Mouse (Mus musculus) spleen, embryonic (tissue): ENCODE data around the gene Trim46.

Experiments
- CTCF ChIA-PET: fragments of 350-600 bp; sonication (Branson Sonifier 250); formaldehyde crosslinking; loops from one replicate; lab custom pipeline; 2022; lab: Charles Lee

The Trim46 gene

GRCm38 (mm10) chr3:89238494-89238893 lies 7.6 kb downstream of the Trim46 start:
- CTCF ChIA-PET, result interaction anchor here (0.8 kb wide), 1 partner anchor 122 kb away, joined by 3 read pairs; no protein-coding TSS in a partner anchor

DNA sequence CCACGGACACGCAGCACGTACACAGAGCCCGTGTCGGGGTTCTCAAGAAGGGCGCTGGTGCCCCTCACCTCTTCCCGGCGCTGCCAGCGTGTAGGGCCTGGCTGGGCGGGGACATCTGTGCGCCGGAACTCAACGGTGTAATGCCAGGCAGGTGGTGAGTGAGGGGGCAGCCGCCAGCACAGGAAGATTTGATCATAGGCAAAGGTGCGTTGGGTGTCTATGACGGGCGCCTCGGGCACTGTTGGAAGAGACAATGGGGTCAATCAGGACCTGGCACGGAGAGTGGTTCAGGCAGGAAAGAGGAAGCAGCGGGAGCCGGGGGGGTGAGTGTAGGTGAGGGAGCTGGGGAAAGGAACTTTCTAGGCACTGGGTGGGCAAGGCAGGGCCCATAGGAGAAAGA lies 8.4 kb downstream of the Trim46 start:
- CTCF ChIA-PET, result no interaction called here

DNA sequence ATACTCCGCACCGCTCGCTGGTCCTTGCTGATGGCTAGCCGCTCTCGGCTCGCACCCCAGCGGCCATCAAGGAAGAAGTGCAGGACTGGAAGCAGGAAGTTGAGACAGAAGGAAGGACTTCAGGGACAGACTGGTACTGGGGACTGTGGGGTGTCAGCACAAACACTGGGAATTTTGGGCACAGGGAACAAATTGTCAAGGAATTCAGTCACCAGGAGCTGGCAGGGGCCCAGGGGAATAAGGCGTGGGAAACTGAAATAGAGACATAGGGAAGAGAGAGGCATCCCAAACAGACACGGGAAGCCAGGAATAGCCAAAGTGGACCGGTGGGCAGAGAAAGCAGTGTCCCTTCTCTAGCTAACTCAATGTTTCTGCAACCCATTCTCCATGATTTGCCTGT lies 9.6 kb downstream of the Trim46 start:
- CTCF ChIA-PET, result interaction anchor here (0.6 kb wide), 2 partner anchors 13 to 1198 kb away, joined by 3 to 8 read pairs; no protein-coding TSS in a partner anchor

DNA sequence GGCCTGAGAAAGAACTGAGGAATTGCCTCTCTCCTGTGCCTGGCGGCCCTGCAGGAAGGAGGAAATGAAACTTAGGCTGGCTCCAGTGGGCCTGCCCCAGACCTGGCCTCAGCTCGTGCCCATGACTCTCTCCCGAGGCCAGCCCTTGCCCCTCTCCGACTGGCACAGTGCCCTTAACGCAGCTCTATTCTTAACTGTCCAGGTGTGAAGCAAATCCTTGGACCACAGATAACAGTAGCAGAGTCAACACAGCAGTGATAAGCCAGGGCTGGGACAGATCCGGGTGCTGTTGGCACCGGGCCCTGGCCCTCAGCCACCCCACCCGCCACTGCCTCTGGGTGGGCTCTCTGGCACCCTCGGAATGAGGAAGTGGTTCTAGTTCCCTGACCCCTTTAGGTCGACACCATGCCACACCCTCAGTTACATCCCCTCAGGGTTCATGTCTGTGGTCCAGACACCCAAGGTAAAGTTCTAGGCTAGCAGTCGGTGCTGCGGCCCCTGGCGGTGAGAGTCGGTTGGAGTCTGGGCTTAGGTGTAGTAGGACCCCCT lies 12.5 kb downstream of the Trim46 start:
- CTCF ChIA-PET, result interaction anchor here (0.7 to 1.7 kb wide), 3 partner anchors 12 to 124 kb away, joined by 3 to 5 read pairs (median 3); partner anchors contain the start of gene Krtcap2

- CTCF ChIA-PET, result interaction anchor here (0.7 to 1.2 kb wide), 2 partner anchors 123 to 131 kb away, joined by 3 read pairs; partner anchors contain the start of genes Fdps and Gm43738
Measured at GRCm38 (mm10) chr3:89232614-89233013, 13.5 kb downstream of the Trim46 start.

GRCm38 (mm10) chr3:89231772-89232275 lies 14.3 kb downstream of the Trim46 start:
- CTCF ChIA-PET, result interaction anchor here (0.6 to 1.2 kb wide), 2 partner anchors 130 to 328 kb away, joined by 3 to 8 read pairs; partner anchors contain the start of genes Fdps and Gm43738

- CTCF ChIA-PET, result interaction anchor here (1.8 kb wide), 1 partner anchor 12 kb away, joined by 5 read pairs; no protein-coding TSS in a partner anchor
Measured at GRCm38 (mm10) chr3:89231345-89231744, 14.8 kb downstream of the Trim46 start.

- CTCF ChIA-PET, result interaction anchor here (1.8 kb wide), 1 partner anchor 13 kb away, joined by 5 read pairs; no protein-coding TSS in a partner anchor
Measured at GRCm38 (mm10) chr3:89230561-89230960, 15.5 kb downstream of the Trim46 start.

DNA sequence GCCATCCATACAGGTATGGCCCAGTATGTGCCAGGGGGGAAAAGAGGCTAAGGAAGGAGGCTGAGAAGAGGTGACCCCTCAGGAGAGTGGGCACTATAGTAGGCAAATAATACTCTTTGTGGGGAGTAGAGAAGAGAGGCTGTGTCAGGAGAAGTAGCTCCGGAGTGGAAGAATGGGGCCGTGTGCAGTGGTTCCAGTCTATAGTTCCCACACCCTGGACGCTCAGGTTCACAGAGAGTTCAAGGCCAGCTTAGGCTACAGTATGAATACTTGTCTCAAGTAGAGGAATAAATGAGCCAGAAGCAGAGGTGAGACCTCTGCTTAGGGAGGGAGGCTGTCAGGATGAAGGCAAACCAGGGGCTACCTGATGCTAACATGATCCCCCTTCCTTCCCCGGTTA lies 16.8 kb downstream of the Trim46 start:
- CTCF ChIA-PET, result no interaction called here

DNA sequence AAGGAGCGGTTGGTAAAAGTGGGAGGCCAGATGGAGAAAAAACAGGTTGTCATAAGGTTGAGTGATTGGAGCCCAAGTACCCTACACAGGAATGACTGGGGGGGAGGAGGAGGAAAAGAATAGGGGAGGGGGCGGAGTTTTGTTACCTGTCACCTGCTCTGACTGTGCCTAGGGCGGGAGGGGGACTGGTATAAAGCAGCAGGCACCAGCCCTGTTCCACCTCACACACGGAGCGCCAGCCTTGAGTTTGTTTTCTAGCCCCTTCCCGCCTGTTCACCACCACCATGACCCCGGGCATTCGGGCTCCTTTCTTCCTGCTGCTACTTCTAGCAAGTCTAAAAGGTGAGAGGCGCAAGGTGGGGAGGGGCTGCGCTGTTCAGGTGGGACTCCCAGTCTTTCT lies 17.3 kb downstream of the Trim46 start, which contains the start of gene Muc1:
Gene Muc1, plus strand, starts transcription at position 222 of the 400 bp plus-strand sequence.
- CTCF ChIA-PET, result no interaction called here

DNA sequence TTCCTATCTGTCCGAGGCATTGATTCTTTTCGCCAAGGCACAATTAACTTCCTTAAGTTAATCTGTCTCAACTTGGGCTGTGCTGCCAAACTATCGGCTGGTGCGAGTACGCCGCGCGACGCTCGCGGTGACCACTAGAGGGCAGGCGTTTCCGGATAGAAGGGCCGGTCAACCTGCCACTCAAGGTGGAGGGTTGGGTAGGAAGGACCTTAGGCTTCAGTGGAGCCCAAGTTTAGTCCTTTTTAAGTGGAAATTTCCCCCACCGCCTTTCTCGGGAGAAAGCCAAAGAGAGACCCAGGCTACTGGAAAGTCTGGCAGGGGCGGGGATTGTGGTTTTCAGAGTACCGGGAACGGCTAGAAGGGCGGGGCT lies 17.9 kb downstream of the Trim46 start:
- CTCF ChIA-PET, result no interaction called here

DNA sequence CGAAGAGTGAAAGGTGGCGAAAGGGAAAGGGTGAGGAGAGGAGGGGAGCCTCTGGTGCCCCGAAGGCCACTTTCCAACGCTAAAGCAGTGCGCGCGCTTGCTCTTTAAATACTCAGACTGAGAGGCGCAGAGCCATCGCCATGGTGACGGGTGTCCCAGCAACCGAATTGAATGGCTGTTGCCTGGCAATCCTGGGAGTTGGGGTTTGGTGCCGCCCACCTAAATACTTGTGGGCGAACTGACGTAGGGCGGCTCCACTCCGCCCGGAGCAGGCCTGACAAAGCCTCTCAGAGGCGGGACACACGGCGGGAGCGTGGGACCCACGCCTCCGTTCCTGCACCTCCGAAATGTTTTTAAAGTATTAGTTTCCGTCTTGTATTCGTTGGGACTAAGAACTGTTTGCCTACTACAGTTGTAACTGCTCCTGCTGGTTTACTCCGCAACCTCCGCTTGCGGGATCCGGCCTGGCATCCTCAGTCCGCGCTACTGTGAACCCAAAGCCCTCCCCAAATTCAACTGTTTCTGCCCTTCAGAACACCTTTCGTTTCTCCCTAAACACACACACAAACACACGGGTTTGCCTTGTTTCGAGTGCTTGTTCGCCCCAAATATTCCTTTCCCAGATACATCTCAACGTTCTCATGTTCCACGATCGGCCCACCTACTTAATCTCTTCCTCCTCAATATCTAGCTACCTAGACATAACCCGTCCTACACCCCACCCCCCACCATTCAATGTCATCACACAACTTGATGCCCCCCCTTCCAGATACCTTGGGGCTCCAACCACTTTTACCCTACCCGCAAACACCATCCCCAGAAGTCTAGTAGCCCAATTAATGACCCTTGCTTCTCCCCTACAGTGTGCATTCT lies 18.6 kb downstream of the Trim46 start:
- CTCF ChIA-PET, result no interaction called here

DNA sequence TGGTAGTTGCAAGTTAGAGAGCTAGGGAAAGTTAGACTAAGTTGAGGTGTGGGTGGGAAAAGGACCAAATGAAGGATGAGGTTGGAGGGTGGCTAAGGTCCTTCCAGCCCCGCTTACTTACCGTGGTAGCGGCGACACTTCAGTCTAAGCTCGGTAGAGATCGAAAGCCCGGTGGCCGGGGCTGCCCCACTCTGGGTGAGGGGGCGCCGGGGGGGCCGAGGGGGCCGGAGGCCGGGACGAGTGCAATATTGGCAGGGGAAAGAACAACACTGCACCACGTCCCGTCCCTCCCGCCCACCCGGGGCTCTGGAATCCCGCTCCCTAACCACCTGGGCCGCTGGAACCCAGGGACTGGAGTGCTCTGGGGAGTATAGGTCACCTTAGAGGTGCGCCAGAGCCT lies 19.2 kb downstream of the Trim46 start, which contains the start of gene Mtx1:
Gene Mtx1, minus strand, starts transcription at position 189 of the 400 bp plus-strand sequence.
- CTCF ChIA-PET, result no interaction called here

- CTCF ChIA-PET, result interaction anchor here (0.6 kb wide), 1 partner anchor 1121 kb away, joined by 7 read pairs; no protein-coding TSS in a partner anchor
Measured at GRCm38 (mm10) chr3:89226361-89226760, 19.7 kb downstream of the Trim46 start.

GRCm38 (mm10) chr3:89225918-89226317 lies 20.2 kb downstream of the Trim46 start:
- CTCF ChIA-PET, result interaction anchor here (0.6 kb wide), 1 partner anchor 1122 kb away, joined by 7 read pairs; no protein-coding TSS in a partner anchor

- CTCF ChIA-PET, result no interaction called here
Measured at GRCm38 (mm10) chr3:89225321-89225815, 20.7 kb downstream of the Trim46 start.

DNA sequence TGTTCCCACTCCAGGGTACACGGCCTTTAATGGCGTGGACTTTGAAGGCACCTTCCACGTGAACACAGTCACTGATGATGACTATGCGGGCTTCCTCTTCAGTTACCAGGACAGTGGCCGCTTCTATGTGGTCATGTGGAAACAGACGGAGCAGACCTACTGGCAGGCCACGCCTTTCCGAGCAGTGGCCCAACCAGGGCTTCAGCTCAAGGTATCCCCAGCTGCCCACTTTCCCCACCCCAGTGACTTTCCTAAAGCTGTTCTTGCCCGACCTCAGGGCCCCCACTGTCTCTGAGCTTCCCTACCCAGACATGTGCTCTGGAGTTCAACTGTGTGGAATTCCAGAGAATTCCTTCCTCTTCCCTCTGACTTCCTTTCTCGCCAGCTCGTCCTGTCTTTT lies 21.3 kb downstream of the Trim46 start:
- CTCF ChIA-PET, result no interaction called here

GRCm38 (mm10) chr3:89221167-89221566 lies 24.9 kb downstream of the Trim46 start:
- CTCF ChIA-PET, result no interaction called here

GRCm38 (mm10) chr3:89219546-89219945 lies 26.6 kb downstream of the Trim46 start:
- CTCF ChIA-PET, result no interaction called here

GRCm38 (mm10) chr3:89218271-89218670 lies 27.8 kb downstream of the Trim46 start:
- CTCF ChIA-PET, result no interaction called here

GRCm38 (mm10) chr3:89216407-89216806 lies 29.7 kb downstream of the Trim46 start:
- CTCF ChIA-PET, result interaction anchor here (0.7 to 1.0 kb wide), 2 partner anchors 19 to 36 kb away, joined by 3 to 4 read pairs; no protein-coding TSS in a partner anchor
